Mouse (Mus musculus) heart, postnatal 0 days (tissue): ENCODE data around the gene Nol12.

Experiments
- CTCF ChIP-seq: IDR thresholded peaks from 2 replicates; pipeline ENCODE4 v1.5.1; 2016; ENCODE audit warnings: antibody characterized with exemption, control low read depth, low read depth
- EP300 ChIP-seq: IDR thresholded peaks from 2 replicates; pipeline ENCODE4 v1.6.1; 2016; ENCODE audit warnings: antibody characterized with exemption, low read depth

DNA sequence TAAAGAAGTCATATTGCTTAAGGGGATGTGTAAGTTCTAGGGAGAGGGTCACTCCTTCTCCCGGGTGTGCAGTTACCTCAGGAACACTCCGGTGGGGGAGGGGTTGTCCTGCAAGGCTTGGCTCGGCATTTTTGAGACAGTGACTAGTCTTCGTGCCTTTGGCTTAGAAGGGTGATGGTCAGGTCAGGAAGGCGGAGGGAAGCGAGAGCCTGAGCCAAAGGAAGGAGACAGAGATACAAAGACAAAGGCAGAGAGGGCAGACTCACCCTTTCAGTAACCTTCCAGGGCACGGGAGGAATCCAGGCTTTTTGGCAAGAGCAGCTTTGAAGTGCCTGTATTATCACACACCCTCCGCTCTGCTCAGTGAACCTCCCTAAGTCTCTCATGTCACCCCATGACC lies 9.6 kb upstream of the Nol12 start:
- TF ChIP-seq CTCF: no peak
- no peak for TF ChIP-seq EP300
